Mouse (Mus musculus) forebrain, embryonic 12.5 days (tissue): ENCODE measurements around the gene Lrrc20. TPM values are rescaled to one million over a fixed set of nuclear protein-coding genes. Genes with fewer than 3 reads are reported as not detected.
"Not testable (repeated sequence)": the region's sequence is repeated elsewhere in the genome, so short reads cannot be mapped to it uniquely, and the experiment has no call there.

Experiments
- ATAC-seq: fragments of 200-750 bp; cut with Nextera tagmentation; 2 replicates; pipeline ENCODE4 v1.8.0; 2017; ENCODE audit warnings: moderate TSS enrichment; ENCODE audit not compliant: low FRiP score
- H3K27ac ChIP-seq: fragments of 300-500 bp; sonication (generic); 2 replicates; pipeline ENCODE4 v1.5.1; 2016; ENCODE audit warnings: mild to moderate bottlenecking
- H3K27me3 ChIP-seq: fragments of 300-500 bp; sonication (generic); 2 replicates; pipeline ENCODE4 v1.6.1; 2016; ENCODE audit warnings: mild to moderate bottlenecking
- H3K36me3 ChIP-seq: fragments of 300-500 bp; sonication (generic); replicated peaks from 2 replicates; pipeline ENCODE4 v1.6.1; 2016; ENCODE audit warnings: mild to moderate bottlenecking
- H3K4me1 ChIP-seq: fragments of 300-500 bp; sonication (generic); 2 replicates; pipeline ENCODE4 v1.6.1; 2016
- H3K4me2 ChIP-seq: fragments of 300-500 bp; sonication (generic); 2 replicates; pipeline ENCODE4 v1.6.1; 2016; ENCODE audit warnings: mild to moderate bottlenecking, moderate library complexity
- H3K4me3 ChIP-seq: fragments of 300-500 bp; sonication (generic); replicated peaks from 2 replicates; pipeline ENCODE4 v1.5.1; 2016; ENCODE audit warnings: mild to moderate bottlenecking
- H3K9ac ChIP-seq: fragments of 300-500 bp; sonication (generic); 2 replicates; pipeline ENCODE4 v1.6.1; 2016; ENCODE audit warnings: mild to moderate bottlenecking
- H3K9me3 ChIP-seq: fragments of 300-500 bp; sonication (generic); 2 replicates; pipeline ENCODE4 v1.6.1; 2016
- WGBS: fragments of 180-500 bp; shearing (Covaris S2); methylation state at CpG from one replicate; pipeline ENCODE4 v1.1.7; 2016; 5-methylcytosine and 5-hydroxymethylcytosine counted together
- polyA plus RNA-seq: library from polyadenylated mRNA; unstranded; fragments of >200 nt; fragmentation: Nextera tagmentation; extraction: Ambion mirVana; gene quantifications from 2 replicates; pipeline ENCODE4 v1.2.1, GENCODE M21; 2016

Lrrc20 gene
- polyA plus RNA-seq, 1 experiment from 2014 or later = 14.4 TPM

GRCm38 (mm10) chr10:61563550-61563949 is 87.9 kb downstream of the Lrrc20 start:
- ATAC-seq = no peak

GRCm38 (mm10) chr10:61564408-61564807 is 88.8 kb downstream of the Lrrc20 start:
- H3K9me3 ChIP-seq = no peaks in the 10 kb centered on the region
- H3K4me1 ChIP-seq = 0 out of 2 replicates have a peak, but pooled peaks cover 1% of the 10 kb centered on the region
- H3K4me3 ChIP-seq = no peak overlapping the region
- H3K27ac ChIP-seq = no peak overlapping the region
- no peak overlapping the region for H3K9ac ChIP-seq
- H3K36me3 ChIP-seq = no peaks in the 10 kb centered on the region
- H3K4me2 ChIP-seq = no peak overlapping the region
- no peaks in the 10 kb centered on the region for H3K27me3 ChIP-seq
- ATAC-seq = no peak
- WGBS = 80% methylated on average over 4 of the region's 4 CpGs

More at GRCm38 (mm10) chr10:61563550-61563949, 87.9 kb downstream of the Lrrc20 start:
- Histone ChIP-seq H3K27ac (no peak overlapping the region), H3K9ac (no peak overlapping the region), H3K4me3 (no peak overlapping the region), H3K27me3 (no peaks in the 10 kb centered on the region), H3K9me3 (no peaks in the 10 kb centered on the region), H3K36me3 (no peaks in the 10 kb centered on the region), H3K4me2 (no peak overlapping the region), H3K4me1 (no peaks in the 10 kb centered on the region)
- WGBS = 84% methylated on average over 9 of the region's 9 CpGs

GRCm38 (mm10) chr10:61570181-61570580 is 94.6 kb downstream of the Lrrc20 start:
- no peaks in the 10 kb centered on the region for H3K27me3 ChIP-seq
- peaks cover 35% of the 10 kb centered on the region for H3K4me1 ChIP-seq
- no peaks in the 10 kb centered on the region for H3K36me3 ChIP-seq
- ATAC-seq = peak; percentile 49; the same call in 1 of the 2 replicates
- peak overlapping the region; percentile 24; the same call in 1 of the 2 replicates for H3K4me2 ChIP-seq
- no peaks in the 10 kb centered on the region for H3K9me3 ChIP-seq
- WGBS = 23% methylated on average over 10 of the region's 10 CpGs
- 0 out of 2 replicates have a peak overlapping the region, but pooled peaks have one; percentile 7 for H3K9ac ChIP-seq
- peak overlapping the region; percentile 42; the same call in 1 of the 2 replicates for H3K27ac ChIP-seq
- H3K4me3 ChIP-seq = no peak overlapping the region

- 64% methylated on average over 5 of the region's 5 CpGs for WGBS
- Histone ChIP-seq H3K4me1 (peaks cover 52% of the 10 kb centered on the region), H3K27ac (no peak overlapping the region), H3K4me2 (no peak overlapping the region), H3K9ac (no peak overlapping the region), H3K4me3 (no peak overlapping the region), H3K9me3 (no peaks in the 10 kb centered on the region), H3K27me3 (no peaks in the 10 kb centered on the region), H3K36me3 (no peaks in the 10 kb centered on the region)
- no peak for ATAC-seq
These were observed 96.5 kb downstream of the Lrrc20 start for GRCm38 (mm10) chr10:61572126-61572525.

- peaks cover 6% of the 10 kb centered on the region; the same call in 1 of the 2 replicates for H3K36me3 ChIP-seq
- H3K4me3 ChIP-seq = no peak overlapping the region
- H3K9ac ChIP-seq = no peak overlapping the region
- H3K4me1 ChIP-seq = peaks cover 36% of the 10 kb centered on the region
- H3K27me3 ChIP-seq = no peaks in the 10 kb centered on the region
- no peaks in the 10 kb centered on the region for H3K9me3 ChIP-seq
- ATAC-seq = no peak
- H3K4me2 ChIP-seq = no peak overlapping the region
- peak overlapping the region; percentile 42; the same call in 1 of the 2 replicates for H3K27ac ChIP-seq
- 57% methylated on average over 13 of the region's 13 CpGs for WGBS
These were observed 100.6 kb downstream of the Lrrc20 start for GRCm38 (mm10) chr10:61576120-61576767.

- ATAC-seq = no peak
- no peak overlapping the region for H3K27ac ChIP-seq
- no peak overlapping the region for H3K9ac ChIP-seq
- no peaks in the 10 kb centered on the region for H3K27me3 ChIP-seq
- no peaks in the 10 kb centered on the region for H3K36me3 ChIP-seq
- no peaks in the 10 kb centered on the region for H3K9me3 ChIP-seq
- WGBS = 82% methylated on average over 7 of the region's 7 CpGs
- H3K4me1 ChIP-seq = peaks cover 18% of the 10 kb centered on the region
- no peak overlapping the region for H3K4me2 ChIP-seq
- H3K4me3 ChIP-seq = no peak overlapping the region
These were observed 111.7 kb downstream of the Lrrc20 start for GRCm38 (mm10) chr10:61587241-61587849.

GRCm38 (mm10) chr10:61597991-61598390 is 122.4 kb downstream of the Lrrc20 start:
- no peak overlapping the region for H3K4me2 ChIP-seq
- H3K27me3 ChIP-seq = peaks cover 48% of the 10 kb centered on the region
- no peak for ATAC-seq
- 0 out of 2 replicates have a peak, but pooled peaks cover 3% of the 10 kb centered on the region for H3K9me3 ChIP-seq
- H3K9ac ChIP-seq = no peak overlapping the region
- WGBS = 81% methylated on average over 7 of the region's 7 CpGs
- peaks cover 12% of the 10 kb centered on the region for H3K4me1 ChIP-seq
- H3K27ac ChIP-seq = no peak overlapping the region
- no peak overlapping the region for H3K4me3 ChIP-seq
- no peaks in the 10 kb centered on the region for H3K36me3 ChIP-seq

GRCm38 (mm10) chr10:61599556-61600114 is 124.0 kb downstream of the Lrrc20 start:
- no peak for ATAC-seq
- no peak overlapping the region for H3K4me3 ChIP-seq
- H3K36me3 ChIP-seq = no peaks in the 10 kb centered on the region
- no peak overlapping the region for H3K27ac ChIP-seq
- H3K9me3 ChIP-seq = 0 out of 2 replicates have a peak, but pooled peaks cover 3% of the 10 kb centered on the region
- peaks cover 12% of the 10 kb centered on the region for H3K4me1 ChIP-seq
- H3K27me3 ChIP-seq = peaks cover 45% of the 10 kb centered on the region
- H3K9ac ChIP-seq = no peak overlapping the region
- H3K4me2 ChIP-seq = no peak overlapping the region
- WGBS = 38% methylated on average over 9 of the region's 9 CpGs

- H3K36me3 ChIP-seq = no peaks in the 10 kb centered on the region
- WGBS = 16% methylated on average over 14 of the region's 14 CpGs
- peaks cover 27% of the 10 kb centered on the region for H3K27me3 ChIP-seq
- no peak overlapping the region for H3K9ac ChIP-seq
- H3K27ac ChIP-seq = no peak overlapping the region
- H3K4me1 ChIP-seq = peaks cover 5% of the 10 kb centered on the region; the same call in 1 of the 2 replicates
- H3K4me3 ChIP-seq = no peak overlapping the region
- H3K4me2 ChIP-seq = peak overlapping the region; percentile 33
- H3K9me3 ChIP-seq = 0 out of 2 replicates have a peak, but pooled peaks cover 3% of the 10 kb centered on the region
- peak; percentile 58 for ATAC-seq
These were observed 126.9 kb downstream of the Lrrc20 start for GRCm38 (mm10) chr10:61602283-61603033.

- WGBS = 74% methylated on average over 10 of the region's 10 CpGs
- H3K4me1 ChIP-seq = peaks cover 3% of the 10 kb centered on the region; the same call in 1 of the 2 replicates
- 0 out of 2 replicates have a peak, but pooled peaks cover 3% of the 10 kb centered on the region for H3K9me3 ChIP-seq
- no peak overlapping the region for H3K27ac ChIP-seq
- H3K27me3 ChIP-seq = peaks cover 30% of the 10 kb centered on the region
- H3K36me3 ChIP-seq = no peaks in the 10 kb centered on the region
- ATAC-seq = no peak
- H3K4me3 ChIP-seq = no peak overlapping the region
- no peak overlapping the region for H3K9ac ChIP-seq
- no peak overlapping the region for H3K4me2 ChIP-seq
These were observed 128.9 kb downstream of the Lrrc20 start for GRCm38 (mm10) chr10:61604376-61605065.

GRCm38 (mm10) chr10:61605381-61605780 is 129.8 kb downstream of the Lrrc20 start:
- H3K4me1 ChIP-seq, H3K4me3 ChIP-seq, ATAC-seq, H3K36me3 ChIP-seq, H3K4me2 ChIP-seq, H3K27ac ChIP-seq, H3K9ac ChIP-seq, H3K9me3 ChIP-seq: not testable (repeated sequence)
- peaks cover 36% of the 10 kb centered on the region for H3K27me3 ChIP-seq
- WGBS = 73% methylated on average over 11 of the region's 11 CpGs
